Mouse (Mus musculus) erythroid progenitor cell, adult 5-6 weeks (primary cell): Measurements from ENCODE around the gene Xkr7. TPM values are rescaled to one million over a fixed set of nuclear protein-coding genes. Genes with fewer than 3 reads are reported as not detected.

Source experiments
- total RNA-seq, 2 experiments: library from RNA; stranded (forward) in 1 of 2; stranded (reverse) in 1 of 2; fragments of 150-400 nt in 1 of 2; fragments of 186-747, 209-891 nt in 1 of 2; gene quantifications; 2 replicates each; pipeline versions ENCODE4 v1.2.3 to v1.2.4; 2015 to 2017; ENCODE audit warnings: low replicate concordance in 2 of 2

Gene Xkr7
- total RNA-seq, 2 experiments from 2014 or later: not detected

Other genes with a start within 250 kb of the Xkr7 start
- 80.9 and 99.1 TPM in 2 replicates for gene Bcl2l1, start 200.1 kb upstream of the Xkr7 start, total RNA-seq (2015; ENCODE audit: low replicate concordance)
- 76.9 and 94.9 TPM in 2 replicates for gene Bcl2l1, start 200.1 kb upstream of the Xkr7 start, total RNA-seq (2017; ENCODE audit: low replicate concordance)
- gene Tpx2, start 183.9 kb upstream of the Xkr7 start, total RNA-seq (2015; ENCODE audit: low replicate concordance): 326 and 338 TPM in 2 replicates
- gene Tpx2, start 183.9 kb upstream of the Xkr7 start, total RNA-seq (2017; ENCODE audit: low replicate concordance): 393 and 412 TPM in 2 replicates
- not detected in 2 replicates for gene Mylk2, start 120.5 kb upstream of the Xkr7 start, total RNA-seq (2015; ENCODE audit: low replicate concordance)
- gene Mylk2, start 120.5 kb upstream of the Xkr7 start, total RNA-seq (2017; ENCODE audit: low replicate concordance): not detected in 2 replicates
- not detected in 2 replicates for gene Foxs1, start 98.6 kb upstream of the Xkr7 start, total RNA-seq (2015; ENCODE audit: low replicate concordance)
- gene Foxs1, start 98.6 kb upstream of the Xkr7 start, total RNA-seq (2017; ENCODE audit: low replicate concordance): not detected in 2 replicates
- gene Dusp15, start 80.2 kb upstream of the Xkr7 start, total RNA-seq (2015; ENCODE audit: low replicate concordance): not detected in 2 replicates
- not detected in 2 replicates for gene Dusp15, start 80.2 kb upstream of the Xkr7 start, total RNA-seq (2017; ENCODE audit: low replicate concordance)
- not detected in 2 replicates for gene Ttll9, start 69.4 kb upstream of the Xkr7 start, total RNA-seq (2015; ENCODE audit: low replicate concordance)
- not detected in 2 replicates for gene Ttll9, start 69.4 kb upstream of the Xkr7 start, total RNA-seq (2017; ENCODE audit: low replicate concordance)
- 8.8 and 13.3 TPM in 2 replicates for gene Pdrg1, start 16.4 kb upstream of the Xkr7 start, total RNA-seq (2015; ENCODE audit: low replicate concordance)
- gene Pdrg1, start 16.4 kb upstream of the Xkr7 start, total RNA-seq (2017; ENCODE audit: low replicate concordance): 4.2 and 31.2 TPM in 2 replicates
- gene Ccm2l, start 34.1 kb downstream of the Xkr7 start, total RNA-seq (2015; ENCODE audit: low replicate concordance): 0.72 TPM in 1 of 2 replicates, not detected in the other
- gene Ccm2l, start 34.1 kb downstream of the Xkr7 start, total RNA-seq (2017; ENCODE audit: low replicate concordance): not detected in 2 replicates
- gene Hck, start 76.6 kb downstream of the Xkr7 start, total RNA-seq (2015; ENCODE audit: low replicate concordance): 35.7 and 36.5 TPM in 2 replicates
- 19.4 and 38.2 TPM in 2 replicates for gene Hck, start 76.6 kb downstream of the Xkr7 start, total RNA-seq (2017; ENCODE audit: low replicate concordance)
- 18.0 and 21.4 TPM in 2 replicates for gene Tm9sf4, start 129.5 kb downstream of the Xkr7 start, total RNA-seq (2015; ENCODE audit: low replicate concordance)
- gene Tm9sf4, start 129.5 kb downstream of the Xkr7 start, total RNA-seq (2017; ENCODE audit: low replicate concordance): 16.9 and 30.3 TPM in 2 replicates
- gene Tspyl3, start 193.6 kb downstream of the Xkr7 start, total RNA-seq (2015; ENCODE audit: low replicate concordance): 9.6 TPM in 1 of 2 replicates, not detected in the other
- gene Tspyl3, start 193.6 kb downstream of the Xkr7 start, total RNA-seq (2017; ENCODE audit: low replicate concordance): 0.77 TPM in 1 of 2 replicates, not detected in the other
- 60.9 and 85.5 TPM in 2 replicates for gene Plagl2, start 209.6 kb downstream of the Xkr7 start, total RNA-seq (2015; ENCODE audit: low replicate concordance)
- gene Plagl2, start 209.6 kb downstream of the Xkr7 start, total RNA-seq (2017; ENCODE audit: low replicate concordance): 20.6 and 25.8 TPM in 2 replicates
- 15.5 and 19.8 TPM in 2 replicates for gene Pofut1, start 209.7 kb downstream of the Xkr7 start, total RNA-seq (2015; ENCODE audit: low replicate concordance)
- 25.9 and 30.4 TPM in 2 replicates for gene Pofut1, start 209.7 kb downstream of the Xkr7 start, total RNA-seq (2017; ENCODE audit: low replicate concordance)